Mouse (Mus musculus) left cerebral cortex, adult 18-20 months (tissue): ENCODE results near the gene Fermt2. TPM values are rescaled to one million over a fixed set of nuclear protein-coding genes. Genes with fewer than 3 reads are reported as not detected.

Source experiments
- DNase-seq, 2 experiments: peaks; one replicate each; pipeline ENCODE4 v3.0.0; 2021 to 2022; ENCODE audit warnings: low spot score in 2 of 2, mixed read lengths in 1 of 2
- total RNA-seq, 2 experiments: library from RNA; stranded (reverse); gene quantifications; 2 replicates each; pipeline ENCODE4 v1.2.3; 2021

The Fermt2 gene
- total RNA-seq, 2 experiments from 2014 or later = 88.1 to 109 TPM

DNA sequence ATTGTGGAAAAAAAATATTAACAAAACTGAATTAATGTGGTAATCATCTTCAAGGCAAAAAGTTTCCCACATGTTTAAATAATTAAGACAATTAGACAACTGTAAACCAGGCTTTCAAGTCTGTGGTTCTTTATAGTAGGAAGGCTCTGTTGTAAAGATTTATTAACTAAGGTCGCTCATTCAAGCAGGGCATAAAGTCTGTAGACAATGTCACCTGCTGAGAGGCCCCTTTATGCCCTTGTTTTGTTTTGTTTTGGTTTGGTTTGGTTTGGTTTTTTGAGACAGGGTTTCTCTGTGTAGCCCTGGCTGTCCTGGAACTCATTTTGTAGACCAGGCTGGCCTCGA lies 91.0 kb downstream of the Fermt2 start:
- DNase-seq = no peak

DNA sequence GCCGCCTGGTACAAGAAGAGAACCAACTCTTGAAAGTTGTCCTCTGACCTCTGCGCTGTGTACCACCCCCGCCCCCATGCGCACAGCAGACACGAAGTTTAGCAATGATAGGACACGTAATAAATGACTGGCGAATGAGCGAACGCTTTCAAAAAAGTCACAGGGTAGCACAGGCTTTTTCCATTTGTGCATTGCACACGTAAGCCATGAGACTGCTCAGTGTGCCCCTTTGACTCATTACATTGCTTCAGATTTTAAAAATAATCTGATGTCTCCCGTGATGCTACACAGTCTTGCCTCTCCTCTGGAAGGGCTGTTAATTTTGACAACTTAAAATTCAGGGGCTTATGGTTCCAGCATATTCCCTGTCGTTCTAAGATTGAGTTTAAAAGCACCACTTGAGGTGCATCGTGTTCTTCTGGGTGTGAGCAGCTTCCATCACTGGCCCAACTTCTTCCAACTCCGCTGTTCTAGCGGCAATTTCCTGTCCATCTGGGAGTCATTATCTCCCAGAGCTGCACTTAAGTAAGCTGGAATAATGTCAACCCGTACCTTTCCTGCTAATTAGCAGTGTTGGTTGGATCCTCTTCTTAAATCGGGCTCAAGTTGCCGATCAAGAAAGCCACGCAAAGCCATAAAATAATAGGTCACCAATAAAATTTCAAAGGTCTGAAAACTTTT lies 91.5 kb downstream of the Fermt2 start:
- no peak for DNase-seq

DNA sequence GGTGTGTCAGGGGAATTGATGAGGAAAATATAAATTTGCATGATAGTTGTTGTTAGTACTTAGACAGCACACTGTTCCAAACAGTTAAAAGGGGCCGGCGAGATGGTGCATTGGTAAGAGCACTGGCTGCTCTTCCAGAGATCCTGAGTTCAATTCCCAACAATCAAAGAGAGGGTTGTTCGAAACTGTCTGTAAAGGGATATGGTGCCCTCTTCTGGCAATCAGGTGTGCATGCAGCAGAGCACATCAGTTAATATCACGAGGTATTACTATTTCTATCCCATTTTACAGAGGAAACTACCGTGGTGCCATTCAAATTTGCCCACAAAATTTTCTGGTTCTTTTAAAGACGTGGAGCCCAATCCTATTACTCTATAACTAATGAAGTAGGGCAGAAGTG lies 95.7 kb downstream of the Fermt2 start:
- no peak for DNase-seq

DNA sequence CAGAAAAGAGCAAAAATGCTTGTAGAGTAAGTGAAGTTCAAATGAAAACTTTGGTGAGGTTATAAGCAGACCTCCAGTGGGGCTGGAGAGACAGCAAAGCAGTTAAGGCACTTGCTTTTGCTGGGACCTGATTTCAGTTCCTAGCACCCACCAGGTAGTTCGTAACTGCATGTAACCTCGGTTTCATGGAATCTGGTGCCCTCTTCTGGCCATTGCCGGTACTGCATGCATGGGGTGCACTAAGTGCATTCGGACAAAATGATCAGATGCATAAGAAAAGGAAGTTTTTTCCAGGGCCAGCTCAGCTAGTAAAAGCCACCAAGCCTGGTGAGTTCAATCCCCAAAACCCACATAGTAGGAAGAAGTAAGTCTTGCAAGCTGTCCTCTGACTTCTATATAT lies 97.9 kb downstream of the Fermt2 start:
- peak in 1 of 2 experiments; percentile 24 for DNase-seq

DNA sequence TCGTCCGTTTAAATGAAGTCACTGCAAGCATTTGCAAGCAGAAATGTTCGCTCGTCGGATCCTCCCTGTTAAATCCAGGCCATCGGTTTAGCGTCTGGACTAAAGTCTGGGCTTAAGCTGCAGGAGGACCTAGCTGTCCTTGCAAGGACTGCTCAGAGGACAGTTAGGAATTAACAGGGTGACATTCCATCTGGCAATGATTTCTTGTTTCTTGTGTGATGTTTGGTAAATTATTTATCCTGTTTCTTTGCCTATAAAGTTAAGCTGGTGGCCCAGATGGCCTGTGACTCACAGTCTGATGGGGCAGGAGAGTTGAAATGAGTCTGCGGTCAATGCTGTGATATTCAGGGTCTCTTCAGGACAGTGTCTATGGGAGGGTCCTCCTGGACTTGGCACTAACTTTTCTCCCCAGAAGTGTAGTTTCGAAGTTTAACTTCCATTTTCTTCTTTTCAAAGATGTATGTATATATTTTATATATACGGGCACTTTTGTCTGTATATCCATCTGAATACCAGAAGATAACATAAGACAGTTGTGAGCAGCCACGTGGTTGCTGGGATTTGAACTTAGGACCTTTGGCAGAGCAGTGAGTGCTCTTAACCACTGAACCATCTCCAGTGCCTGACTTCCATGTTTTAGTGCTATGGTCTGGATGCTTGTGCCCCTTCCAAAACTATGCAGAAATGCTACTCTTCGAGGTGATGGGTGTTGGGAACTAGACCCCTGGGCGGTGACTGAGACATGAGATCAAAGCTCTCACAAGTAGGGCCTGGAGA lies 99.7 kb downstream of the Fermt2 start:
- no peak for DNase-seq

DNA sequence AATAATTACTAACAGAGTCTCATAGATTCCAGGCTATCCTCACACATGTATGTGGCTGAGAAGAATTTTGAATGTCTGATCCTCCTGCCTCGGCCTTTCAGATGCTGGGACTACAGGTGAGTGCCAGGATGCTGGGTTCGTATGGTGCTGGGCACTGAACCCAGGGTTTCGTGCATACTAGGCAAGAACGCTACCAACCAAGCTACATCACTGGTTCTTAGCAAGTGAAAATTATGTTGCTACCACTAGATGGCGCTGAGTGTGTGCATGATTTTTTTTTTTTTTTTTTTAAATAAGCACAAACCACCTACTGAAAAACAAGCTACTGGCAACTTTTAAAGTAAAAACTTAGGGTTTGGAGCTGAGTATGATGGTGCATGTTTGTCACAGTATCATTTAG lies 106.7 kb downstream of the Fermt2 start:
- DNase-seq = peak in 1 of 2 experiments; percentile 32

DNA sequence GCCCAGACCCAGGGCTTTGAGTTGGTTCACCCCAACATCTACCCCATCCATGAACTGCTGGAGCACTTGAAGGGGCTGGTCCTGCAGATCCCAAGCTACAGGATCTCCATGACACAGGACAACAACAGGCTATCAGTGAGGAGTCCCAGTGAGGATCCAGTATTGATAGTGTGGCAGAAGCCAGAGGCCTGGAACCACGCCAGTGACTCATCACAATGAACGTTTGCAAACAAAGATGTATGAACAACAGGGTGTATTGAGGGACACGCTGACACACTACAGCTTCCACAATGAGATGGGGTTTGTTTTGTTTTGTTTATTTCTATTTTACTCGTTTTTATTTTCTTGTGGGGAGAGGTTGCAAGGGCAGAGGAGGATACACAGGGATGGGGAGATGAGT lies 107.5 kb downstream of the Fermt2 start:
- DNase-seq = peak in 1 of 2 experiments; percentile 31

DNA sequence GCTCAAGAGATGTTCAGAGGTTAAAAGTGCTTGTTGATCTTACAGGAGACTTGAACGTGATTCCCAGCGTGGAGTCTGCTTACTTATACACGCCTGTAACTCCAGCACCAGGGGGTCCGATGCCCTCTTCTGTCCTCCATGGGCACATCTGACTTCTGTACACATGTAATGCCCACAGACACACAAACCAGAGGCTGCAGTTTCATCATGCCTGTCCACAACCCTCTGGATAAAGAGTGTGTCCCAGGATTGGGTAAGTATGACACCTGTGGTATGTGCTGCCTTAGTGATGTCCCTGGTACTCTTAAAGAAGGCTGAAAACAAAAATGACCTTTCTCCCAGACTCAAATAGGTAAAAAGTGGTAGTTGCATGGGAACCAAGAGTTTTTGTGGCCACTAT lies 110.6 kb downstream of the Fermt2 start:
- no peak for DNase-seq

DNA sequence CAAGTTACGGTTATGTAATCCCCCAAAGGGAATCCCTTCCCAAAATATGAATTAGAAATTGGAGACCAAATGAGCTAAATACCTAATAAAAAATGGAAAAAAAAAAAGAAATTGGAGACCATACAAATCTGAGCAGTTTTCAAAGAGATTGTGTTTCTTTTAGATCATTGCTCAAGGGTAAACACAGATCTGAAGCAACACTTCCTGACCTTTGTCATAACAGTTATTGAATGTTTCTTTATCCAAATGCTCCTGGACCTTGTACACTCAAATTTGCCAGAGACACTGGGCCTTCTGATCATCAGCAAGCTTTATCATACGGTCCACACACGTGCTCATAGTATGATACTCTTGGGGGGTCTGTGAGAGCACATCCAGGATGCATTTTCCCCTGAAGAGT lies 111.4 kb downstream of the Fermt2 start:
- DNase-seq = no peak

DNA sequence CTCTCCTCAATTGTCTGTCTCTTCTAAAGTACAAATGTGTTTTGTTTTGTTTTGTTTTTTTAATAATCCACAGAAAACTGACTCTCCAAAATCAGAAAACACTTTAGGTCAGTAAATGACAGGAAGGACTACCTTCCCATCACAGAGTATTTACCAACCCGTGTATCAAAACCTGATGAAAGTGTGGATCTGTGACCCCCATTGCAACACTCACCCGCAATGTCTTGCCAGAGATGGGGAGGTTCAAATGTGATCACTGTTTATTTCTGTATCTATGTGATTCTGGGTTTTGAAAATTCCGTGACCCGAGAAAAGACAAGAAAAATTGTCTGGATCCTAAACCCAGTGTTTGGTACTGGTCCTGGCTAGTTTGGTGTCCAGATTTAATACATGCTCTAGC lies 113.7 kb downstream of the Fermt2 start:
- no peak for DNase-seq

Other genes with a start within 250 kb of the Fermt2 start
- gene Ero1l, start 211.3 kb downstream of the Fermt2 start, total RNA-seq = 10 to 100 TPM; 39.4 to 46.0 TPM
- 10 to 100 TPM; 89.8 to 93.3 TPM for gene Psmc6, start 200.3 kb downstream of the Fermt2 start, total RNA-seq
- 10 to 100 TPM; 15.3 to 15.4 TPM for gene Styx, start 179.0 kb downstream of the Fermt2 start, total RNA-seq
- gene Gnpnat1, start 125.2 kb downstream of the Fermt2 start, total RNA-seq = 10 to 100 TPM; 19.1 to 21.1 TPM
- 10 to 100 TPM; 75.8 to 81.0 TPM for gene Ddhd1, start 128.0 kb upstream of the Fermt2 start, total RNA-seq